Mouse (Mus musculus) embryonic facial prominence, embryonic 11.5 days (tissue): ENCODE data around the gene Timp3. TPM values are rescaled to one million over a fixed set of nuclear protein-coding genes. Genes with fewer than 3 reads are reported as not detected.

Experiments
- ATAC-seq: fragments of 200-750 bp; cut with Nextera tagmentation; replicated peaks from 2 replicates; pipeline ENCODE4 v1.8.0; 2017; ENCODE audit warnings: low read depth; ENCODE audit not compliant: insufficient number of reproducible peaks, low FRiP score, low TSS enrichment
- DNase-seq: peaks from one replicate; pipeline ENCODE4 v3.0.0-alpha.2; 2015; ENCODE audit warnings: low spot score
- H3K27ac ChIP-seq: fragments of 300-500 bp; sonication (generic); replicated peaks from 2 replicates; pipeline ENCODE4 v1.5.1; 2014; ENCODE audit warnings: mild to moderate bottlenecking, low read depth, low read length, control low read depth
- H3K27me3 ChIP-seq: fragments of 300-500 bp; sonication (generic); 2 replicates; pipeline ENCODE4 v1.6.1; 2014; ENCODE audit warnings: mild to moderate bottlenecking, low read length, moderate library complexity, mixed read lengths; ENCODE audit not compliant: control insufficient read depth, insufficient read depth
- H3K36me3 ChIP-seq: fragments of 300-500 bp; sonication (generic); replicated peaks from 2 replicates; pipeline ENCODE4 v1.6.1; 2014; ENCODE audit warnings: low read depth, mild to moderate bottlenecking, low read length, moderate library complexity, mixed read lengths; ENCODE audit not compliant: control insufficient read depth, insufficient read depth
- H3K4me1 ChIP-seq: fragments of 300-500 bp; sonication (generic); 2 replicates; pipeline ENCODE4 v1.6.1; 2014; ENCODE audit warnings: low read length, mixed read lengths; ENCODE audit not compliant: control insufficient read depth, insufficient read depth
- H3K4me2 ChIP-seq: fragments of 300-500 bp; sonication (generic); 2 replicates; pipeline ENCODE4 v1.6.1; 2014; ENCODE audit warnings: low read depth, mild to moderate bottlenecking, control low read depth, low read length, moderate library complexity
- H3K4me3 ChIP-seq: fragments of 300-500 bp; sonication (generic); 2 replicates; pipeline ENCODE4 v1.5.1; 2014; ENCODE audit warnings: low read depth, low read length, control low read depth
- H3K9ac ChIP-seq: fragments of 300-500 bp; sonication (generic); replicated peaks from 2 replicates; pipeline ENCODE4 v1.6.1; 2014; ENCODE audit warnings: mild to moderate bottlenecking, control low read depth, low read length
- H3K9me3 ChIP-seq: fragments of 300-500 bp; sonication (generic); replicated peaks from 2 replicates; pipeline ENCODE4 v1.6.1; 2016; ENCODE audit warnings: mild to moderate bottlenecking, low read length, inconsistent platforms, mixed read lengths; ENCODE audit not compliant: control insufficient read depth
- WGBS: fragments of 180-500 bp; shearing (Covaris S2); extraction: QIAGEN DNeasy Blood & Tissue Kit; methylation state at CpG from one replicate; pipeline ENCODE4 v1.1.7; 2014; 5-methylcytosine and 5-hydroxymethylcytosine counted together
- polyA plus RNA-seq: library from polyadenylated mRNA; unstranded; fragments of >200 nt; fragmentation: Nextera tagmentation; extraction: Ambion mirVana; gene quantifications from 2 replicates; pipeline ENCODE4 v1.2.1, GENCODE M21; 2014

The Timp3 gene
- polyA plus RNA-seq, 1 experiment from 2014 or later, result 40.0 TPM

- DNase-seq (no peak), ATAC-seq (no peak)
- Histone ChIP-seq H3K4me3 (no peak overlapping the region), H3K27me3 (no peaks in the 10 kb centered on the region), H3K27ac (no peak overlapping the region), H3K4me1 (no peaks in the 10 kb centered on the region), H3K9ac (no peak overlapping the region), H3K9me3 (no peaks in the 10 kb centered on the region), H3K4me2 (no peak overlapping the region), H3K36me3 (peaks cover 2% of the 10 kb centered on the region)
- 95% methylated on average over 9 of the region's 9 CpGs for WGBS
These were observed 45.5 kb downstream of the Timp3 start for GRCm38 (mm10) chr10:86345645-86346044.

GRCm38 (mm10) chr10:86346235-86346840, 46.2 kb downstream of the Timp3 start:
- Histone ChIP-seq H3K9ac (no peak overlapping the region), H3K27me3 (no peaks in the 10 kb centered on the region), H3K27ac (no peak overlapping the region), H3K9me3 (no peaks in the 10 kb centered on the region), H3K4me2 (no peak overlapping the region), H3K36me3 (peaks cover 2% of the 10 kb centered on the region), H3K4me3 (no peak overlapping the region), H3K4me1 (no peaks in the 10 kb centered on the region)
- no peak for ATAC-seq
- no peak for DNase-seq
- WGBS, result 72% methylated on average over 3 of the region's 3 CpGs

GRCm38 (mm10) chr10:86351287-86351686, 51.1 kb downstream of the Timp3 start:
- DNase-seq (no peak), ATAC-seq (no peak)
- Histone ChIP-seq H3K36me3 (no peaks in the 10 kb centered on the region), H3K9ac (no peak overlapping the region), H3K27ac (no peak overlapping the region), H3K4me1 (no peaks in the 10 kb centered on the region), H3K27me3 (no peaks in the 10 kb centered on the region), H3K9me3 (no peaks in the 10 kb centered on the region), H3K4me3 (no peak overlapping the region), H3K4me2 (no peak overlapping the region)
- 78% methylated on average over 2 of the region's 2 CpGs for WGBS

- Histone ChIP-seq H3K9ac (no peak overlapping the region), H3K4me2 (no peak overlapping the region), H3K36me3 (no peaks in the 10 kb centered on the region), H3K9me3 (no peaks in the 10 kb centered on the region), H3K4me3 (no peak overlapping the region), H3K27ac (no peak overlapping the region), H3K4me1 (no peaks in the 10 kb centered on the region), H3K27me3 (no peaks in the 10 kb centered on the region)
- ATAC-seq (no peak), DNase-seq (no peak)
- WGBS, result 93% methylated on average over 3 of the region's 3 CpGs
These were observed 52.3 kb downstream of the Timp3 start for GRCm38 (mm10) chr10:86352521-86352920.

GRCm38 (mm10) chr10:86356819-86357563, 56.8 kb downstream of the Timp3 start:
- no peaks in the 10 kb centered on the region for H3K27me3 ChIP-seq
- no peaks in the 10 kb centered on the region for H3K36me3 ChIP-seq
- ATAC-seq (no peak), DNase-seq (peak; percentile 25)
- no peaks in the 10 kb centered on the region for H3K4me1 ChIP-seq
- H3K4me2 ChIP-seq, result no peak overlapping the region
- H3K27ac ChIP-seq, result no peak overlapping the region
- no peak overlapping the region for H3K9ac ChIP-seq
- no peaks in the 10 kb centered on the region for H3K9me3 ChIP-seq
- H3K4me3 ChIP-seq, result no peak overlapping the region
- WGBS, result 57% methylated on average over 5 of the region's 5 CpGs

- no peak overlapping the region for H3K27ac ChIP-seq
- no peaks in the 10 kb centered on the region for H3K36me3 ChIP-seq
- H3K9me3 ChIP-seq, result no peaks in the 10 kb centered on the region
- ATAC-seq, result no peak
- H3K4me2 ChIP-seq, result no peak overlapping the region
- no peaks in the 10 kb centered on the region for H3K4me1 ChIP-seq
- no peak overlapping the region for H3K4me3 ChIP-seq
- no peaks in the 10 kb centered on the region for H3K27me3 ChIP-seq
- 85% methylated on average over 7 of the region's 7 CpGs for WGBS
- no peak for DNase-seq
- H3K9ac ChIP-seq, result no peak overlapping the region
These were observed 58.3 kb downstream of the Timp3 start for GRCm38 (mm10) chr10:86358307-86358975.

GRCm38 (mm10) chr10:86359208-86359607, 59.0 kb downstream of the Timp3 start:
- Histone ChIP-seq H3K36me3 (no peaks in the 10 kb centered on the region), H3K27ac (no peak overlapping the region), H3K4me2 (no peak overlapping the region), H3K4me3 (no peak overlapping the region), H3K9me3 (no peaks in the 10 kb centered on the region), H3K27me3 (no peaks in the 10 kb centered on the region), H3K4me1 (no peaks in the 10 kb centered on the region), H3K9ac (no peak overlapping the region)
- 70% methylated on average over 2 of the region's 2 CpGs for WGBS
- ATAC-seq, result no peak
- DNase-seq, result no peak

GRCm38 (mm10) chr10:86359699-86360098, 59.5 kb downstream of the Timp3 start:
- DNase-seq, result peak; percentile 13
- ATAC-seq, result no peak
- Histone ChIP-seq H3K9ac (no peak overlapping the region), H3K9me3 (no peaks in the 10 kb centered on the region), H3K4me1 (no peaks in the 10 kb centered on the region), H3K36me3 (no peaks in the 10 kb centered on the region), H3K4me2 (no peak overlapping the region), H3K27me3 (no peaks in the 10 kb centered on the region), H3K4me3 (no peak overlapping the region), H3K27ac (no peak overlapping the region)
- WGBS, result 38% methylated on average over 4 of the region's 4 CpGs
